Mouse (Mus musculus) CH12.LX (cell line): ENCODE results near the gene Mbl2. TPM values are rescaled to one million over a fixed set of nuclear protein-coding genes. Genes with fewer than 3 reads are reported as not detected.
"Not testable (repeated sequence)": the region's sequence is repeated elsewhere in the genome, so short reads cannot be mapped to it uniquely, and the experiment has no call there.

Experiments used
- DNase-seq: peaks from one replicate; pipeline ENCODE4 v3.0.0-alpha.2; 2013; ENCODE audit errors: extremely low read depth
- H3K27ac ChIP-seq: 2 replicates; pipeline ENCODE4 v1.5.1; 2012; ENCODE audit warnings: low read depth, mild to moderate bottlenecking, control low read depth, moderate library complexity; ENCODE audit not compliant: insufficient read depth
- H3K27me3 ChIP-seq: replicated peaks from 2 replicates; pipeline ENCODE3; 2012; ENCODE audit warnings: inconsistent platforms
- H3K36me3 ChIP-seq, 2 experiments: replicated peaks in 1 of 2; 2 replicates each; pipeline versions ENCODE3 to v1.6.1; 2012; ENCODE audit warnings: inconsistent platforms in 1 of 2, low read length in 1 of 2, mild to moderate bottlenecking in 1 of 2, mixed read lengths in 1 of 2, moderate library complexity in 1 of 2; ENCODE audit not compliant: control insufficient read depth in 1 of 2, insufficient read depth in 1 of 2
- H3K4me1 ChIP-seq, 2 experiments: 2 replicates each; pipeline ENCODE4 v1.6.1; 2012; ENCODE audit warnings: inconsistent platforms in 1 of 2, moderate library complexity in 1 of 2; ENCODE audit not compliant: insufficient read depth in 2 of 2, control insufficient read depth in 1 of 2
- H3K4me2 ChIP-seq: 2 replicates; pipeline ENCODE4 v1.6.1; 2012; ENCODE audit warnings: low read depth, mild to moderate bottlenecking, control low read depth; ENCODE audit not compliant: poor library complexity, insufficient read depth, severe bottlenecking
- H3K4me3 ChIP-seq, 3 experiments: fragments of 150-350 bp in 1 of 3; sonication (generic) in 1 of 3; replicated peaks in 1 of 3; 2 replicates each; pipeline versions ENCODE3 to v1.5.1; 2011 to 2012; ENCODE audit warnings: low read depth in 2 of 3, low read length in 2 of 3, mild to moderate bottlenecking in 2 of 3, moderate library complexity in 2 of 3, control low read depth in 1 of 3, improper control_type of control experiment in 1 of 3, inconsistent platforms in 1 of 3, mixed read lengths in 1 of 3; ENCODE audit not compliant: poor library complexity in 1 of 3
- H3K79me2 ChIP-seq: replicated peaks from 2 replicates; pipeline ENCODE4 v1.6.1; 2012; ENCODE audit warnings: mild to moderate bottlenecking, moderate library complexity; ENCODE audit not compliant: control insufficient read depth, poor library complexity, insufficient read depth, severe bottlenecking; ENCODE audit errors: extremely low read depth
- H3K9ac ChIP-seq: 2 replicates; pipeline ENCODE4 v1.6.1; 2012; ENCODE audit warnings: low read depth, mild to moderate bottlenecking, control low read depth, moderate library complexity; ENCODE audit not compliant: insufficient read depth
- H3K9me3 ChIP-seq: replicated peaks from 2 replicates; pipeline ENCODE3; 2012; ENCODE audit warnings: low read length, inconsistent platforms, mixed read lengths
- CHD1 ChIP-seq: IDR thresholded peaks from 2 replicates; pipeline ENCODE4 v1.6.1; 2012; ENCODE audit warnings: low read depth, low read length, improper control_type of control experiment, inconsistent platforms
- CTCF ChIP-seq, 2 experiments: IDR thresholded peaks in 1 of 2; conservative IDR thresholded peaks in 1 of 2; 2 replicates each; pipeline ENCODE4 v1.5.1; 2011 to 2012; ENCODE audit warnings: low read depth in 2 of 2, low read length in 2 of 2, improper control_type of control experiment in 1 of 2, inconsistent platforms in 1 of 2, mild to moderate bottlenecking in 1 of 2, moderate library complexity in 1 of 2
- GABPA ChIP-seq: IDR thresholded peaks from 2 replicates; pipeline ENCODE4 v1.6.1; 2012; ENCODE audit warnings: low read depth, low read length, improper control_type of control experiment, inconsistent platforms; ENCODE audit not compliant: insufficient replicate concordance
- IRF4 ChIP-seq: IDR thresholded peaks from 2 replicates; pipeline ENCODE4 v1.6.1; 2014; ENCODE audit warnings: low read depth, mild to moderate bottlenecking, inconsistent platforms, low read length, improper control_type of control experiment
- KAT2A ChIP-seq: IDR thresholded peaks from 2 replicates; pipeline ENCODE4 v1.6.1; 2012; ENCODE audit warnings: low read length, improper control_type of control experiment, inconsistent platforms; ENCODE audit not compliant: insufficient replicate concordance
- MXI1 ChIP-seq: IDR thresholded peaks from 2 replicates; pipeline ENCODE4 v1.6.1; 2011; ENCODE audit warnings: mild to moderate bottlenecking, low read depth, low read length, improper control_type of control experiment
- PAX5 ChIP-seq: IDR thresholded peaks from 2 replicates; pipeline ENCODE4 v1.6.1; 2012; ENCODE audit warnings: low read length, inconsistent platforms, mixed read lengths
- RAD21 ChIP-seq: IDR thresholded peaks from 2 replicates; pipeline ENCODE4 v1.6.1; 2011; ENCODE audit warnings: low read depth, mild to moderate bottlenecking, low read length, improper control_type of control experiment, moderate library complexity
- SIN3A ChIP-seq: IDR thresholded peaks from 2 replicates; pipeline ENCODE4 v1.6.1; 2012; ENCODE audit warnings: low read length, improper control_type of control experiment, inconsistent platforms
- SMC3 ChIP-seq: IDR thresholded peaks from 2 replicates; pipeline ENCODE4 v1.6.1; 2011; ENCODE audit warnings: low read depth, low read length, improper control_type of control experiment
- USF2 ChIP-seq: conservative IDR thresholded peaks from 2 replicates; pipeline ENCODE4 v1.6.1; 2011; ENCODE audit warnings: low read depth, low read length, improper control_type of control experiment
- ZMIZ1 ChIP-seq: IDR thresholded peaks from 2 replicates; pipeline ENCODE4 v1.6.1; 2012; ENCODE audit warnings: low read depth, mild to moderate bottlenecking, inconsistent platforms, low read length, improper control_type of control experiment
- dilution Hi-C: fragments of 300-500 bp; cut with MboI; formaldehyde crosslinking; loops from 2 replicates; pipeline ENCODE4 v1.14.3; 2020; ENCODE audit warnings: low sequenced_read_pairs; ENCODE audit not compliant: extremely low pct_unique_long_range_greater_than_20kb, extremely low pct_ligation_motif_present
- in situ Hi-C: fragments of 300-500 bp; cut with MboI; formaldehyde crosslinking; loops from 3 replicates; pipeline ENCODE4 v1.14.3; 2019; ENCODE audit warnings: low sequenced_read_pairs, low pct_ligation_motif_present, low pct_unique_long_range_greater_than_20kb, mixed read lengths
- polyA plus RNA-seq: library from polyadenylated mRNA; unstranded; fragments of >175 nt; gene quantifications from 2 replicates; pipeline ENCODE4 v1.2.1, GENCODE M21; 2012; ENCODE audit warnings: low read depth; ENCODE audit not compliant: insufficient read length
- total RNA-seq, 2 experiments: library from RNA; depleted of rRNA; stranded (reverse); fragments of 300-350 nt in 1 of 2; fragments of >200 nt in 1 of 2; gene quantifications; 2 replicates each; pipeline ENCODE4 v1.2.3; 2012 to 2014

The Mbl2 gene
- total and polyA plus RNA-seq, 3 experiments, result not detected

- in situ Hi-C loops, result no loop called here
- Histone ChIP-seq H3K4me1 (peaks cover 0 to 2% of the 10 kb centered on the region in 2 experiments; a peak in 2 of 4 replicates), H3K4me2 (no peak overlapping the region), H3K27ac (no peak overlapping the region), H3K4me3 (no peak overlapping the region), H3K9ac (no peak overlapping the region), H3K27me3 (no peaks in the 10 kb centered on the region), H3K79me2 (no peaks in the 10 kb centered on the region), H3K9me3 (no peaks in the 10 kb centered on the region), H3K36me3 (no peaks in the 10 kb centered on the region)
- dilution Hi-C loops, result no loop called here
- TF ChIP-seq CTCF (conservative IDR thresholded peaks at IDR 0.05 in 1 of 2, IDR thresholded peaks at IDR 0.05 in 1 of 2; ENCODE audit: low read depth in 2 of 2, low read length in 2 of 2) (no peak), GABPA (no peak), KAT2A (no peak), USF2 (no peak), CHD1 (no peak), IRF4 (no peak), SMC3 (no peak), MXI1 (no peak), ZMIZ1 (no peak)
- DNase-seq, result no peak
Measured at GRCm38 (mm10) chr19:30216186-30216585, 16.6 kb upstream of the Mbl2 start.

DNA sequence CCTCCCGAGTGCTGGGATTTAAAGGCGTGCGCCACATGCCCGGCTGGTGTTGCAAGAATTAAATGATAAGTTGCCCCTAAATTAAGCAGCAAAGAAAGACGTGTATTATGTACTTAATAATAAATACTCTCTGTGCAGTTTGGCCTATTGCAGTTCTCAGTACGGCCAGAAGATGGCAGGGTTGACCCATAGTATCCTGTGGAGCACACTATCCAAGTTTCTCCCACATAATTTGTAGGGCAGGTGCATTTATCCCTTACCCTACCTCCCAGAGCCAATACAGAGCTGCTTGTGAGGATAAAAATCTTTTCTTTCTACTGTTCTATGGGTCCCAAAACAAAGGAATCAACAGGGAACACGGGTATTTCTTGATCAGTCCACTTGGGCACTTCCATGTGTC is 15.4 kb upstream of the Mbl2 start:
- TF ChIP-seq RAD21 (peak; percentile 84), SIN3A (no peak), SMC3 (peak; percentile 44), CTCF (conservative IDR thresholded peaks at IDR 0.05 in 1 of 2, IDR thresholded peaks at IDR 0.05 in 1 of 2; ENCODE audit: low read depth in 2 of 2, low read length in 2 of 2) (peak; percentile 88 to 90), PAX5 (no peak)
- TF ChIP-seq, all 38 proteins: peak for 3
- no peak overlapping the region for H3K4me2 ChIP-seq
- peak; percentile 43 for DNase-seq
- in situ Hi-C loops, result no loop called here
- dilution Hi-C loops, result no loop called here
- H3K4me1 ChIP-seq, result no peaks in the 10 kb centered on the region
- H3K79me2 ChIP-seq, result no peaks in the 10 kb centered on the region
- H3K9ac ChIP-seq, result no peak overlapping the region
- no peak overlapping the region for H3K4me3 ChIP-seq
- H3K27me3 ChIP-seq, result no peaks in the 10 kb centered on the region
- no peak overlapping the region for H3K27ac ChIP-seq
- H3K36me3 ChIP-seq, result no peaks in the 10 kb centered on the region
- peaks cover 3% of the 10 kb centered on the region for H3K9me3 ChIP-seq

DNA sequence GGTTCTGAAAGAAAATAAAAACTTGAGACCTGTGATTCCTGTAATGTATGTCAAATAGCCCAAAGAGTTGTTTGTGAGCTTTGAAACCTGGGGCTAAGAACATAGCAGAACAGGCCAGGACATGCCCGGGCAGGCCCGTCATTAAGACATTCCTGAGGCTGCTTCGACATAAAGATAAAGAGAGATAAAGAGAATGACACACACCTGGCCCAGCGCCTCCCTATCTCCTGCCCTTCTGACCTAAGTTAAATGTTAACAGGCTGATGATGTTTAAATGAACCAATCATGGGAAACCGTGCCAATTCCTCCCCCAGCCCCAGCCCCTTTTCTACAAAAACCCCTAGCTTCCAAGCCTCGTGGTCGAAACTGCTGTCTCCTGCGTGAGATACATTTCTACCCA is 10.1 kb upstream of the Mbl2 start:
- H3K4me1 ChIP-seq, dilution Hi-C loops, H3K4me3 ChIP-seq, H3K4me2 ChIP-seq, H3K79me2 ChIP-seq, H3K27me3 ChIP-seq, in situ Hi-C loops, H3K27ac ChIP-seq, DNase-seq, H3K9me3 ChIP-seq, H3K36me3 ChIP-seq, H3K9ac ChIP-seq: not testable (repeated sequence)
